Mouse (Mus musculus) embryonic facial prominence, embryonic 10.5 days (tissue): Measurements from ENCODE around the gene Ghr. TPM values are rescaled to one million over a fixed set of nuclear protein-coding genes. Genes with fewer than 3 reads are reported as not detected.

Experiments used
- DNase-seq: peaks from one replicate; pipeline ENCODE4 v3.0.0-alpha.2; 2017; ENCODE audit warnings: low spot score
- H3K27ac ChIP-seq: fragments of 300-500 bp; sonication (generic); replicated peaks from 2 replicates; pipeline ENCODE4 v1.5.1; 2016; ENCODE audit warnings: mild to moderate bottlenecking
- H3K27me3 ChIP-seq: fragments of 300-500 bp; sonication (generic); replicated peaks from 2 replicates; pipeline ENCODE4 v1.6.1; 2016; ENCODE audit warnings: low read depth, mild to moderate bottlenecking; ENCODE audit not compliant: poor library complexity, severe bottlenecking
- H3K36me3 ChIP-seq: fragments of 300-500 bp; sonication (generic); replicated peaks from 2 replicates; pipeline ENCODE4 v1.6.1; 2016; ENCODE audit warnings: mild to moderate bottlenecking, moderate library complexity
- H3K4me1 ChIP-seq: fragments of 300-500 bp; sonication (generic); 2 replicates; pipeline ENCODE4 v1.6.1; 2016
- H3K4me3 ChIP-seq: fragments of 300-500 bp; sonication (generic); 2 replicates; pipeline ENCODE4 v1.5.1; 2016; ENCODE audit warnings: mild to moderate bottlenecking, moderate library complexity
- H3K9me3 ChIP-seq: fragments of 300-500 bp; sonication (generic); 2 replicates; pipeline ENCODE4 v1.6.1; 2016; ENCODE audit warnings: mild to moderate bottlenecking
- WGBS: fragments of 180-500 bp; shearing (Covaris S2); methylation state at CpG from one replicate; pipeline ENCODE4 v1.1.7; 2016; 5-methylcytosine and 5-hydroxymethylcytosine counted together
- polyA plus RNA-seq: library from polyadenylated mRNA; unstranded; fragments of >200 nt; fragmentation: Nextera tagmentation; extraction: Ambion mirVana; gene quantifications from 2 replicates; pipeline ENCODE4 v1.2.1, GENCODE M21; 2016

Ghr gene
- polyA plus RNA-seq, 1 experiment from 2014 or later, result 12.7 TPM

GRCm38 (mm10) chr15:3509089-3509488 lies 74.2 kb downstream of the Ghr start:
- Histone ChIP-seq H3K9me3 (no peaks in the 10 kb centered on the region), H3K4me1 (peaks cover 4% of the 10 kb centered on the region; the same call in 1 of the 2 replicates), H3K27me3 (no peaks in the 10 kb centered on the region), H3K36me3 (no peaks in the 10 kb centered on the region), H3K27ac (no peak overlapping the region; the same call in 1 of the 2 replicates), H3K4me3 (no peak overlapping the region)
- no peak for DNase-seq
- WGBS, result 64% methylated on average over 3 of the region's 3 CpGs

- Histone ChIP-seq H3K4me1 (peaks cover 4% of the 10 kb centered on the region; the same call in 1 of the 2 replicates), H3K36me3 (no peaks in the 10 kb centered on the region), H3K4me3 (no peak overlapping the region), H3K27me3 (no peaks in the 10 kb centered on the region), H3K27ac (no peak overlapping the region), H3K9me3 (no peaks in the 10 kb centered on the region)
- 97% methylated on average over 2 of the region's 2 CpGs for WGBS
- no peak for DNase-seq
Observed at GRCm38 (mm10) chr15:3507329-3507728, 76.0 kb downstream of the Ghr start.

- Histone ChIP-seq H3K4me1 (0 out of 2 replicates have a peak, but pooled peaks cover 4% of the 10 kb centered on the region), H3K36me3 (no peaks in the 10 kb centered on the region), H3K27me3 (no peaks in the 10 kb centered on the region), H3K27ac (no peak overlapping the region), H3K4me3 (no peak overlapping the region), H3K9me3 (no peaks in the 10 kb centered on the region)
- 88% methylated on average over 5 of the region's 5 CpGs for WGBS
- DNase-seq, result no peak
Observed at GRCm38 (mm10) chr15:3504700-3505099, 78.6 kb downstream of the Ghr start.

- H3K36me3 ChIP-seq, result no peaks in the 10 kb centered on the region
- H3K27me3 ChIP-seq, result no peaks in the 10 kb centered on the region
- H3K4me3 ChIP-seq, result no peak overlapping the region
- no peak overlapping the region for H3K27ac ChIP-seq
- no peak for DNase-seq
- no peaks in the 10 kb centered on the region for H3K4me1 ChIP-seq
- 83% methylated on average over 3 of the region's 3 CpGs for WGBS
- H3K9me3 ChIP-seq, result no peaks in the 10 kb centered on the region
Observed at GRCm38 (mm10) chr15:3501683-3502082, 81.6 kb downstream of the Ghr start.

GRCm38 (mm10) chr15:3499020-3499419 lies 84.3 kb downstream of the Ghr start:
- H3K27ac ChIP-seq, result no peak overlapping the region
- no peak overlapping the region for H3K4me3 ChIP-seq
- no peak for DNase-seq
- no peaks in the 10 kb centered on the region for H3K9me3 ChIP-seq
- H3K27me3 ChIP-seq, result no peaks in the 10 kb centered on the region
- 91% methylated on average over 1 of the region's 1 CpGs for WGBS
- H3K36me3 ChIP-seq, result no peaks in the 10 kb centered on the region
- no peaks in the 10 kb centered on the region for H3K4me1 ChIP-seq

GRCm38 (mm10) chr15:3497946-3498580 lies 85.2 kb downstream of the Ghr start:
- no peaks in the 10 kb centered on the region for H3K9me3 ChIP-seq

GRCm38 (mm10) chr15:3490868-3491267 lies 92.4 kb downstream of the Ghr start:
- no peak overlapping the region for H3K4me3 ChIP-seq
- H3K27me3 ChIP-seq, result no peaks in the 10 kb centered on the region
- H3K4me1 ChIP-seq, result no peaks in the 10 kb centered on the region
- no peak for DNase-seq
- H3K27ac ChIP-seq, result no peak overlapping the region
- 92% methylated on average over 3 of the region's 3 CpGs for WGBS
- no peaks in the 10 kb centered on the region for H3K9me3 ChIP-seq
- H3K36me3 ChIP-seq, result no peaks in the 10 kb centered on the region

More at GRCm38 (mm10) chr15:3497946-3498580, 85.2 kb downstream of the Ghr start:
- no peak overlapping the region for H3K4me3 ChIP-seq
- no peak for DNase-seq
- H3K36me3 ChIP-seq, result no peaks in the 10 kb centered on the region
- 85% methylated on average over 9 of the region's 9 CpGs for WGBS
- H3K27ac ChIP-seq, result no peak overlapping the region
- H3K27me3 ChIP-seq, result no peaks in the 10 kb centered on the region
- no peaks in the 10 kb centered on the region for H3K4me1 ChIP-seq

- Histone ChIP-seq H3K27me3 (no peaks in the 10 kb centered on the region), H3K36me3 (no peaks in the 10 kb centered on the region), H3K27ac (no peak overlapping the region), H3K4me3 (no peak overlapping the region), H3K4me1 (no peaks in the 10 kb centered on the region), H3K9me3 (no peaks in the 10 kb centered on the region)
- WGBS, result 78% methylated on average over 2 of the region's 2 CpGs
- no peak for DNase-seq
Observed at GRCm38 (mm10) chr15:3490011-3490410, 93.3 kb downstream of the Ghr start.

- Histone ChIP-seq H3K4me3 (no peak overlapping the region), H3K9me3 (no peaks in the 10 kb centered on the region), H3K27me3 (no peaks in the 10 kb centered on the region), H3K36me3 (no peaks in the 10 kb centered on the region), H3K27ac (no peak overlapping the region), H3K4me1 (no peaks in the 10 kb centered on the region)
- DNase-seq, result no peak
Observed at GRCm38 (mm10) chr15:3489180-3489579, 94.1 kb downstream of the Ghr start.

GRCm38 (mm10) chr15:3488601-3489000 lies 94.7 kb downstream of the Ghr start:
- H3K4me1 ChIP-seq, result no peaks in the 10 kb centered on the region
- no peaks in the 10 kb centered on the region for H3K9me3 ChIP-seq
- H3K27ac ChIP-seq, result no peak overlapping the region
- no peak for DNase-seq
- no peaks in the 10 kb centered on the region for H3K36me3 ChIP-seq
- no peaks in the 10 kb centered on the region for H3K27me3 ChIP-seq
- 73% methylated on average over 3 of the region's 3 CpGs for WGBS
- H3K4me3 ChIP-seq, result no peak overlapping the region

- WGBS, result 86% methylated on average over 5 of the region's 5 CpGs
- Histone ChIP-seq H3K4me1 (no peaks in the 10 kb centered on the region), H3K4me3 (no peak overlapping the region), H3K27me3 (no peaks in the 10 kb centered on the region), H3K36me3 (no peaks in the 10 kb centered on the region), H3K27ac (no peak overlapping the region), H3K9me3 (no peaks in the 10 kb centered on the region)
- DNase-seq, result no peak
Observed at GRCm38 (mm10) chr15:3486691-3487090, 96.6 kb downstream of the Ghr start.

GRCm38 (mm10) chr15:3485367-3485766 lies 97.9 kb downstream of the Ghr start:
- DNase-seq, result no peak
- no peaks in the 10 kb centered on the region for H3K36me3 ChIP-seq
- H3K4me3 ChIP-seq, result no peak overlapping the region
- no peak overlapping the region for H3K27ac ChIP-seq
- H3K27me3 ChIP-seq, result no peaks in the 10 kb centered on the region
- H3K9me3 ChIP-seq, result no peaks in the 10 kb centered on the region
- no peaks in the 10 kb centered on the region for H3K4me1 ChIP-seq
- 98% methylated on average over 1 of the region's 1 CpGs for WGBS

GRCm38 (mm10) chr15:3483451-3483850 lies 99.8 kb downstream of the Ghr start:
- Histone ChIP-seq H3K27me3 (no peaks in the 10 kb centered on the region), H3K4me1 (no peaks in the 10 kb centered on the region), H3K36me3 (no peaks in the 10 kb centered on the region), H3K4me3 (no peak overlapping the region), H3K27ac (no peak overlapping the region), H3K9me3 (no peaks in the 10 kb centered on the region)
- DNase-seq, result no peak
- 82% methylated on average over 3 of the region's 3 CpGs for WGBS
